Mouse (Mus musculus): ENCODE data around the gene Csdc2. TPM values are rescaled to one million over a fixed set of nuclear protein-coding genes. Genes with fewer than 3 reads are reported as not detected.

The Csdc2 gene
- polyA plus RNA-seq, 1 experiment from 2014 or later = 6.7 TPM

- Histone ChIP-seq H3K36me3 (ENCODE audit: control insufficient read depth, insufficient read depth, low read length) (peaks cover 13% of the 10 kb centered on the region), H3K4me1 (ENCODE audit: control insufficient read depth in 2 of 2, insufficient read depth in 2 of 2, low read length in 2 of 2) (0 out of 4 replicates have a peak, but pooled peaks cover 0 to 6% of the 10 kb centered on the region in 2 experiments), H3K27ac (replicated peaks in 1 of 2; ENCODE audit: control insufficient read depth in 1 of 2, insufficient read depth in 1 of 2, low read depth in 2 of 2, low read length in 2 of 2) (no peak overlapping the region), H3K9ac (ENCODE audit: low read length) (no peak overlapping the region), H3K27me3 (ENCODE audit: control insufficient read depth, insufficient read depth, low read length) (no peaks in the 10 kb centered on the region), H3K9me3 (ENCODE audit: control insufficient read depth, low read length) (no peaks in the 10 kb centered on the region), H3K4me3 (ENCODE audit: control insufficient read depth in 1 of 2, insufficient read depth in 1 of 2, low read depth in 1 of 2, low read length in 2 of 2) (no peak overlapping the region), H3K4me2 (ENCODE audit: low read length) (no peak overlapping the region)
- ATAC-seq (ENCODE audit: insufficient number of reproducible peaks, insufficient read depth, low FRiP score, low read depth) = no peak
- 86% methylated on average over 11 of the region's 11 CpGs for WGBS
These were observed 21.0 kb downstream of the Csdc2 start for GRCm38 (mm10) chr15:81957598-81957997.

DNA sequence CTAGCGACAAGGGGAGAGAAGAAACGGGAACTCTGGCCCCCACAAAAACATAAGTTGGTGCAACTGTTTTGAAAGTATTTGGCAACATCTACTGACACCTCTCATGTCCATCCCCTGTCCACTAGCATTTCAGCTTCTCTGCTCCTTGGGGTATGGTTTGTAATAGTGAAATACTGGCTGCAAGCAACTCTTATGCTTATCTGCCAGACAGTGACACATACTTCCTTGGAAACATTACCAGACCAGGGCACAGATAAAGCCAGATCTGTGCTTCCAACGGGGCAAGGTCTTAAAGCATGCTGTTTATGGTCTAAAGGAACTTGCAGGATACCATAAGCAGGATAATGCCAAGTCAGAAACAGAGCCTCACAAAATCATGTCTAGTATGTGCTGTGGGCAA is 22.3 kb downstream of the Csdc2 start:
- Histone ChIP-seq H3K9ac (ENCODE audit: low read length) (no peak overlapping the region; the same call in 1 of the 2 replicates), H3K9me3 (ENCODE audit: control insufficient read depth, low read length) (no peaks in the 10 kb centered on the region), H3K27ac (replicated peaks in 1 of 2; ENCODE audit: control insufficient read depth in 1 of 2, insufficient read depth in 1 of 2, low read depth in 2 of 2, low read length in 2 of 2) (no peak overlapping the region), H3K4me1 (ENCODE audit: control insufficient read depth in 2 of 2, insufficient read depth in 2 of 2, low read length in 2 of 2) (0 out of 4 replicates have a peak, but pooled peaks cover 0 to 6% of the 10 kb centered on the region in 2 experiments), H3K4me2 (ENCODE audit: low read length) (no peak overlapping the region), H3K27me3 (ENCODE audit: control insufficient read depth, insufficient read depth, low read length) (no peaks in the 10 kb centered on the region), H3K4me3 (ENCODE audit: control insufficient read depth in 1 of 2, insufficient read depth in 1 of 2, low read depth in 1 of 2, low read length in 2 of 2) (no peak overlapping the region), H3K36me3 (ENCODE audit: control insufficient read depth, insufficient read depth, low read length) (peaks cover 13% of the 10 kb centered on the region)
- ATAC-seq (ENCODE audit: insufficient number of reproducible peaks, insufficient read depth, low FRiP score, low read depth) = no peak
- WGBS = 61% methylated on average over 3 of the region's 3 CpGs

- peak within 1 kb of the TSS; percentile 58 to 70 for H3K4me3 ChIP-seq (ENCODE audit: control insufficient read depth in 1 of 2, insufficient read depth in 1 of 2, low read depth in 1 of 2, low read length in 2 of 2)
- H3K9ac ChIP-seq (ENCODE audit: low read length) = peak within 1 kb of the TSS; percentile 77
- WGBS = 1% methylated on average over 77 of the region's 77 CpGs
- ATAC-seq (ENCODE audit: insufficient number of reproducible peaks, insufficient read depth, low FRiP score, low read depth) = peak; percentile 97
- no peaks in the 10 kb centered on the region for H3K36me3 ChIP-seq (ENCODE audit: control insufficient read depth, insufficient read depth, low read length)
- no peaks in the 10 kb centered on the region for H3K9me3 ChIP-seq (ENCODE audit: control insufficient read depth, low read length)
- peak within 1 kb of the TSS; percentile 72 to 74 for H3K27ac ChIP-seq (replicated peaks in 1 of 2; ENCODE audit: control insufficient read depth in 1 of 2, insufficient read depth in 1 of 2, low read depth in 2 of 2, low read length in 2 of 2)
- 0 out of 4 replicates have a peak, but pooled peaks cover 0 to 6% of the 10 kb centered on the region in 2 experiments for H3K4me1 ChIP-seq (ENCODE audit: control insufficient read depth in 2 of 2, insufficient read depth in 2 of 2, low read length in 2 of 2)
- H3K4me2 ChIP-seq (ENCODE audit: low read length) = peak within 1 kb of the TSS; percentile 99
- no peaks in the 10 kb centered on the region for H3K27me3 ChIP-seq (ENCODE audit: control insufficient read depth, insufficient read depth, low read length)
These were observed 23.9 kb downstream of the Csdc2 start, which contains the start of gene Pmm1 for GRCm38 (mm10) chr15:81960171-81961077. Gene Pmm1 (minus strand): TSS chr15:81960930.

DNA sequence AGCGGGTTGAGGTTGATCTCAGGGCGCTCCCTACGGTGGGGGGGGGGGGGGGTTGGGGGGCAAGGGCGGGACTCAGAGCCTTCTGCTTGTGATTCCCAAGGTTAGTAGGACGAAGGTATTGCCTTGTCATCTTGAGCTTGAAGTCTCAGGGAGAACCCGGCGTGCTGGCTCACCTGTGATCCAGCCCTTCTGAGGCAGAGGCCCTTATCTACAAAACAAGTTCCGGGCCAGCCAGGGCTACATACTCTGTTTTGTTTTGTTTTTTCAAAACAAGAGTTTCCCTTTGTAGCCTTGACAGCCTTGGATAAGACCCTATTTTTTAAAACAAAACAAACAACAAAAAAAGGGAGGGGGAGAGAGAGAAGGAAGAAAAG is 24.5 kb downstream of the Csdc2 start:
- no peaks in the 10 kb centered on the region for H3K27me3 ChIP-seq (ENCODE audit: control insufficient read depth, insufficient read depth, low read length)
- H3K4me3 ChIP-seq (ENCODE audit: control insufficient read depth in 1 of 2, insufficient read depth in 1 of 2, low read depth in 1 of 2, low read length in 2 of 2) = peak overlapping the region; percentile 23 to 58
- H3K9me3 ChIP-seq (ENCODE audit: control insufficient read depth, low read length) = no peaks in the 10 kb centered on the region
- H3K4me1 ChIP-seq (ENCODE audit: control insufficient read depth in 2 of 2, insufficient read depth in 2 of 2, low read length in 2 of 2) = 0 out of 4 replicates have a peak, but pooled peaks cover 0 to 6% of the 10 kb centered on the region in 2 experiments
- peak overlapping the region; percentile 99 for H3K4me2 ChIP-seq (ENCODE audit: low read length)
- no peaks in the 10 kb centered on the region for H3K36me3 ChIP-seq (ENCODE audit: control insufficient read depth, insufficient read depth, low read length)
- H3K27ac ChIP-seq (replicated peaks in 1 of 2; ENCODE audit: control insufficient read depth in 1 of 2, insufficient read depth in 1 of 2, low read depth in 2 of 2, low read length in 2 of 2) = no peak overlapping the region
- no peak; the same call in 1 of the 2 replicates for ATAC-seq (ENCODE audit: insufficient number of reproducible peaks, insufficient read depth, low FRiP score, low read depth)
- under 1% methylated on average over 8 of the region's 8 CpGs for WGBS
- H3K9ac ChIP-seq (ENCODE audit: low read length) = 0 out of 2 replicates have a peak overlapping the region, but pooled peaks have one; percentile 8

- Histone ChIP-seq H3K9ac (ENCODE audit: low read length) (no peak overlapping the region), H3K36me3 (ENCODE audit: control insufficient read depth, insufficient read depth, low read length) (no peaks in the 10 kb centered on the region), H3K9me3 (ENCODE audit: control insufficient read depth, low read length) (no peaks in the 10 kb centered on the region), H3K4me3 (ENCODE audit: control insufficient read depth in 1 of 2, insufficient read depth in 1 of 2, low read depth in 1 of 2, low read length in 2 of 2) (no peak overlapping the region), H3K4me1 (ENCODE audit: control insufficient read depth in 2 of 2, insufficient read depth in 2 of 2, low read length in 2 of 2) (0 out of 4 replicates have a peak, but pooled peaks cover 0 to 6% of the 10 kb centered on the region in 2 experiments), H3K4me2 (ENCODE audit: low read length) (no peak overlapping the region), H3K27me3 (ENCODE audit: control insufficient read depth, insufficient read depth, low read length) (no peaks in the 10 kb centered on the region), H3K27ac (replicated peaks in 1 of 2; ENCODE audit: control insufficient read depth in 1 of 2, insufficient read depth in 1 of 2, low read depth in 2 of 2, low read length in 2 of 2) (no peak overlapping the region)
- WGBS = 36% methylated on average over 1 of the region's 1 CpGs
- no peak for ATAC-seq (ENCODE audit: insufficient number of reproducible peaks, insufficient read depth, low FRiP score, low read depth)
These were observed 27.7 kb downstream of the Csdc2 start for GRCm38 (mm10) chr15:81964262-81964661.

DNA sequence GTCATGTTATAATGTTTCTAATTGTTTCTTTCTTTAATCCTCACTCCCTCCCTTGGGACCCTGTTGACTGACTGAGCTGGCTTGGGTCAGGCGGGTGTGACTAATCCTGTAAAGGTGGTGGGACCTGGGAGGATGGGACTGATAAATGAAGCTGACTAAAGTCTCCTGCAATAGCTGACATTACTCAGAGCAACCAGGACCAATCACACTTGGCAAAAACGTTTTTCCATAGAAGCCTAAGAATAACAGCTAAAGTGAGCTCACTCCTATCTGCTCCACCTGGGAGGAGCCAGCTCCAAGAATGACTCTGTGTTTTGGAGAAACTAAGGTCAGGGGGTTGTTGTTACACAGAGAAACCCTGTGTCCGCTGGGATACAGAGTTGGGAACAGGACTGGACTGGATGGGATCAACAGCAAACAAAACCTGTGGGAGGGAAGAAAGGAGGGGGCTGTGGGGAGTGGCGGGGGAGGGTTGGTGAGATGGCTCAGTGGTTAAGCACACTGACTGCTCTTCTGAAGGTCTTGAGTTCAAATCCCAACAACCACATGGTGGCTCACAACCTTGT is 28.5 kb downstream of the Csdc2 start:
- WGBS = 48% methylated on average over 4 of the region's 4 CpGs
- no peak for ATAC-seq (ENCODE audit: insufficient number of reproducible peaks, insufficient read depth, low FRiP score, low read depth)
- H3K27me3 ChIP-seq (ENCODE audit: control insufficient read depth, insufficient read depth, low read length) = no peaks in the 10 kb centered on the region
- no peaks in the 10 kb centered on the region for H3K36me3 ChIP-seq (ENCODE audit: control insufficient read depth, insufficient read depth, low read length)
- no peaks in the 10 kb centered on the region for H3K9me3 ChIP-seq (ENCODE audit: control insufficient read depth, low read length)
- no peaks in the 10 kb centered on the region for H3K4me1 ChIP-seq (ENCODE audit: control insufficient read depth in 2 of 2, insufficient read depth in 2 of 2, low read length in 2 of 2)
- H3K4me2 ChIP-seq (ENCODE audit: low read length) = no peak overlapping the region
- H3K4me3 ChIP-seq (ENCODE audit: control insufficient read depth in 1 of 2, insufficient read depth in 1 of 2, low read depth in 1 of 2, low read length in 2 of 2) = no peak overlapping the region
- no peak overlapping the region for H3K27ac ChIP-seq (replicated peaks in 1 of 2; ENCODE audit: control insufficient read depth in 1 of 2, insufficient read depth in 1 of 2, low read depth in 2 of 2, low read length in 2 of 2)
- no peak overlapping the region for H3K9ac ChIP-seq (ENCODE audit: low read length)

GRCm38 (mm10) chr15:81966062-81966829 is 29.7 kb downstream of the Csdc2 start:
- WGBS = 80% methylated on average over 12 of the region's 14 CpGs
- no peak overlapping the region for H3K4me2 ChIP-seq (ENCODE audit: low read length)
- no peak overlapping the region for H3K9ac ChIP-seq (ENCODE audit: low read length)
- no peaks in the 10 kb centered on the region for H3K36me3 ChIP-seq (ENCODE audit: control insufficient read depth, insufficient read depth, low read length)
- H3K9me3 ChIP-seq (ENCODE audit: control insufficient read depth, low read length) = no peaks in the 10 kb centered on the region
- H3K4me3 ChIP-seq (ENCODE audit: control insufficient read depth in 1 of 2, insufficient read depth in 1 of 2, low read depth in 1 of 2, low read length in 2 of 2) = no peak overlapping the region
- ATAC-seq (ENCODE audit: insufficient number of reproducible peaks, insufficient read depth, low FRiP score, low read depth) = no peak
- H3K27ac ChIP-seq (replicated peaks in 1 of 2; ENCODE audit: control insufficient read depth in 1 of 2, insufficient read depth in 1 of 2, low read depth in 2 of 2, low read length in 2 of 2) = no peak overlapping the region
- H3K27me3 ChIP-seq (ENCODE audit: control insufficient read depth, insufficient read depth, low read length) = no peaks in the 10 kb centered on the region
- no peaks in the 10 kb centered on the region for H3K4me1 ChIP-seq (ENCODE audit: control insufficient read depth in 2 of 2, insufficient read depth in 2 of 2, low read length in 2 of 2)
